Mouse (Mus musculus) urinary bladder, postnatal 0 days (tissue): ENCODE measurements around the gene Cptp. TPM values are rescaled to one million over a fixed set of nuclear protein-coding genes. Genes with fewer than 3 reads are reported as not detected.

ENCODE experiments used
- microRNA-seq: library from miRNA; unstranded; fragments of <30 nt; microRNA quantifications from one replicate; pipeline ENCODE4, GENCODE M21; 2016
- polyA plus RNA-seq: library from polyadenylated mRNA; unstranded; fragments of >200 nt; fragmentation: Nextera tagmentation; extraction: Ambion mirVana; gene quantifications from 2 replicates; pipeline ENCODE4 v1.2.1, GENCODE M21; 2015

The Cptp gene
- 11.3 and 12.5 TPM in 2 replicates for polyA plus RNA-seq

DNA sequence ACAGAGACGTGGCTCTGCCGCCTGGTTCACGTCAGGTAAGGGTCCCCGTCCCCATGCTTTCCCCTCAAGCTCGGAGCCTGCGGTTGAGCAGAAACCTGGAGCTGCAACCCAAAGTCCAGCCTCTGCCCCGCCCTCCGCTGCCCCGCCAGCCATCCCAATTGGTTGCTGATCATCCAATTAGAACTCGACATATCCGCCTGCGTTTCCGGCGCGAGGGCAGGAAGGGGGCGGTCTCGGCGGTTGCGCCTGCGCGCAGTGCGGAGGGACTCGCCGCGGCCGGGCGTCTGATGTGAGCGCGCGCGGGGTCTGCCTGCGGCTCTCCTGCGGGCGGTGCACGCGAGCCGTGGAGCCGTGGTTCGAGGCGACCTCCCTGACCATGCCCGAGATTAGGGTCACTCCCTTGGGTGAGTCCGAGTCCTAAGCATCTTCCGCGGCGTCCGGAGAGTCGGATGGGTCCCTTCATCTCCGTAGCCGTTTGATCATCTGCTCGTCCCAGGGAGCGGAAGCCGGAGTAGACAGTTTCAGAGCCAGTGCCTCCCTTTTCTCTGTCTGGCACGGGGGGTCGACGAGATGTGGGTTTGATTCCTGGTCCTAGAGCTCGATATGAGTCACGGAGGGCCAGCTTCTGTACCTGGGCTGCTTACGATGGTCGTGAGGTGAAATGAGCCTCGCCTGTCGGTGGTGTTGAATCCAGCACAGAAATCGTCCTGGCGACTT is at the start of gene Cptp, which contains the start of gene Ints11:
Gene Cptp, minus strand, starts transcription at position 124 of the 717 bp plus-strand sequence.
Gene Ints11, plus strand, starts transcription at position 230 of the 717 bp plus-strand sequence.

DNA sequence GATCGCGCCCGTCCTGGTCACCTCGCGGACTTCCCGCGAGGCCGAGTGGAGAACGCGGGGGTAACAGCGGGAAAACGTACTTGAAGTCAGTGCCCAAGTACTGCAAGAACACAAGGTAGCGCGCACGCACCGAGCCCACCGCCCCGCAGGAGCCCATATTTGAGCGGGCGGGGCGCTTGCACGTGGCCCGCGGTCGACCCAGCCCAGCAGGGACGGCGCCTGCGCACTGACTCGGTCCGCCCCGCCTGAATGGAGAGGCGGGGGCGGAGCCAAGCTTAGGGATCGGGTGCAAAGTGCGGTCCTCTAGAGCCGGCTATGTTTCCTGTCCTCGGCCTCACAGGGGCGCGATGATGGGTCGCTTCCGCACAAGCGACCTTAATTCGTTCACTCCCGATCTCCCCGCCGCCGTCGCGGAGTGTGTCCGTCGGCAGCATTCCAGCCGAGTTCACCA is 22.3 kb upstream of the Cptp start, which contains the start of the genes Pusl1 and Acap3:
Gene Pusl1, minus strand, starts transcription at position 231 of the 451 bp plus-strand sequence.
Gene Acap3, plus strand, starts transcription at position 272 of the 451 bp plus-strand sequence.

DNA sequence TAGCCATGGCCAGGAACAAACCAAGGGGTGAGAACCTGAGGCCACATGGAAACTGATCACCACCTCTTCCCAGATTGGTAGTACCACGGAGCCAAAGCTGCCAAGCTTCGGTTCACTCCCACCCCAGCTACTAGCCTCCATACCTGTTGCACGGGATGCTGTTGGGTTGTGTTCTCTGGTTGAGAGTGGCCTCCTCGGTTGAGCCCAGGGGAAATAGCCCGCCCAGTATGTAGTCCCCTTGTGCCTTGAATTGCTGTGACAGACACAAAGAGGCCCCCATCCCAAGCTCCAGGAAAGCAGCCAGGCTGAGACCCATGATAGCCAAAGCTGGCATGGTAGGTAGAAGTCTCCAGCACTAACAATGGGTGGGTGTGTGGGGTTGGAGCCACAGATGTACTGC is 6.2 kb downstream of the Cptp start, which contains the start of gene Tas1r3:
Gene Tas1r3, minus strand, starts transcription at position 362 of the 400 bp plus-strand sequence.

DNA sequence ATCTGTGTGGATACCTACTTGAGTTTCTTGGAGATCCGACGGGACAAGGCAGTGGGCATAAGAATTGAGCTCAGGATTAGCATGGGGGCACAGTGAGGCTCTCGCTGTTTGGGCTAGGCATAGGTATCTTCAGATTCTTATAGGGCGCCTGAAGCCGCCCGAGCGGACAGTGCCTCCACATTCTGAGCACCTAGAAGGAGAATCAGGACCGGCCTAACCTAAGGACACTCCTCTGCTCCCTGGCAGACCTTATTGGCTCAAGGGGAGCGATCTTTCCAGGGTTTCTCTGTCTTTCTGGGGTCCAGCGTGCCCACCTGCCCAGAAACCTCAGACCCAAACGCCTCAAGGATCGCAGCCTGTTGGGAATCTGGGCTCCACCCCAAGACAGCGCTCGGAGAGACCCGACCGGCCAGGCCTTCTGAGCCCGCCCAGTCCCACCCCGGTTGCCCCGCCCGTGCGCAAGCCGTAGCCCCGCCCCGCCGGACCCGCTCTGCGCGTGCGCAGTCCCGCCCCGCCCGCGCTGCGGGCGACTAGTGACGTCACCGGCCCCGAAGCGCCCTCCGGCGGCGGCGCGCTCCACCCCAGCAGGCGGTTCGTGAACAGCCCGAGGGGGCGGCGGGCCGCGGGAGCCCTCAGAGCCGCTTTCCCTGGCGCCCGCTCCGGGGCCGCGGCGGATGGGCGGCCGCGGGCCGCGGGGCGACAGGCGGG is 22.2 kb downstream of the Cptp start, which contains the start of gene Dvl1:
Gene Dvl1, plus strand, starts transcription at position 532 of the 708 bp plus-strand sequence.

DNA sequence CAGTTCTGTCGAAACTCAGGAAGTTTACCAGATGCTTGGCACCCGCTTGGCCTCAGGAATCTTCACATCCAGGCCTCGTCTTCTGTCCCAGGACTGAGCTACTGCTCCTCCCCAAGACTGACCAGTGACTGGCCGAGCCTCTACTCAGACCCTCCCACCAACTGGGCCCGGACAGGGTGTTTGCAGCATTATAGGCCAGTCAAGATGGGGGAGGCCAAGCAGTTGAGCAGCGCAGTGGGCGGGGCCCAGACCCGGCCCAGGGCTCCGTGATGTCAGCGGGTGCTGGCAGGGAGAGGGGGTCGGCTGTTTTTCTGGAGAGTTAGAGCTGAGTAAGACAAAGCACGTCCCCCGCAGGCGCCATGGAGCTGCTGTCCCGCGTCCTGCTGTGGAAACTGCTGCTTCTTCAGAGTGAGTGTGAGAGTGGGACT is 29.7 kb downstream of the Cptp start, which contains the start of gene Mxra8:
Gene Mxra8, plus strand, starts transcription at position 198 of the 428 bp plus-strand sequence.

DNA sequence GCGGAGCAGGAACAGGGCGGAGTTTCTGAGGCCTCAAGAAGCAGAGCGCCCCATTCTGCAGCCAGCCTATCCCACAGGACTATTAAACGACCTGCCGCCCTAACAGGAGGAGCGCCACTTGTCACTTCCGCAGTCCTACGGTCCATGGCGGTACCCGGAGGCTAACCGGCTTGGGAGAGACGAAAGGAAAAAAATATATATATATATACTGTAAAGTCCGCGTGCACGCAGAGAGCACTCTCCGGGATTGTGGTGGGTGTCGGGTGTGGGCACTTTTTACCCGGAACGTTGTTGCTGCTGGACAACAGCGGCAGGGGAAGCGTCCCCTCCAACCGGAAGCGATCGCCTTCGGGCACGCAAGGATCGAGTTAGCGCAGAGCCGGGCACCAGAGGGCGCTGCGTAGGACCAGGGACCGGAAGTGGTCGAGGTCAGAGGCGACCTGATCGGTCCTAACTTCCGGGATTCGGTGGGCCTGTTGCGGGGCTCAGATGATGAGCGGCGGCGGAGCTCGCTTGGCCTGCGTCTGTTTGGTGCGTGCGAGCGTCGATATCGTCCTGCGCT is 38.0 kb downstream of the Cptp start, which contains the start of gene Aurkaip1:
Gene Aurkaip1, plus strand, starts transcription at position 68 of the 562 bp plus-strand sequence.

Small RNA genes within 50 kb of the gene (microRNA-seq; reads per million reads assigned to microRNA genes)
- not detected for gene Gm22991

Other genes starting within 250 kb of the Cptp start
- 45.0 and 53.4 TPM in 2 replicates for gene Cdk11b, start 244.6 kb downstream of the Cptp start, polyA plus RNA-seq
- gene Gm10563, start 224.0 kb downstream of the Cptp start, polyA plus RNA-seq = not detected in 2 replicates
- gene Mmp23, start 216.1 kb downstream of the Cptp start, polyA plus RNA-seq = 143 and 158 TPM in 2 replicates
- gene Mib2, start 200.2 kb downstream of the Cptp start, polyA plus RNA-seq = 10.8 and 11.4 TPM in 2 replicates
- 10.4 and 10.8 TPM in 2 replicates for gene Fndc10, start 175.1 kb downstream of the Cptp start, polyA plus RNA-seq
- gene Ssu72, start 164.6 kb downstream of the Cptp start, polyA plus RNA-seq = 133 and 144 TPM in 2 replicates
- 0.35 and 0.58 TPM in 2 replicates for gene Tmem240, start 134.6 kb downstream of the Cptp start, polyA plus RNA-seq
- gene Atad3a, start 108.3 kb downstream of the Cptp start, polyA plus RNA-seq = 43.9 and 46.1 TPM in 2 replicates
- 47.5 and 51.7 TPM in 2 replicates for gene Vwa1, start 94.7 kb downstream of the Cptp start, polyA plus RNA-seq
- 0.40 and 0.45 TPM in 2 replicates for gene Tmem88b, start 83.6 kb downstream of the Cptp start, polyA plus RNA-seq
- 0.16 and 0.24 TPM in 2 replicates for gene Ankrd65, start 79.0 kb downstream of the Cptp start, polyA plus RNA-seq
- 437 and 466 TPM in 2 replicates for gene Mrpl20, start 66.6 kb downstream of the Cptp start, polyA plus RNA-seq
- gene Ccnl2, start 57.0 kb downstream of the Cptp start, polyA plus RNA-seq = 104 and 106 TPM in 2 replicates
- gene Aurkaip1, start 38.2 kb downstream of the Cptp start, polyA plus RNA-seq = 119 and 125 TPM in 2 replicates
- gene Mxra8, start 29.8 kb downstream of the Cptp start, polyA plus RNA-seq = 126 and 133 TPM in 2 replicates
- gene Dvl1, start 22.0 kb downstream of the Cptp start, polyA plus RNA-seq = 5.5 and 8.2 TPM in 2 replicates
- 0.12 and 0.15 TPM in 2 replicates for gene Tas1r3, start 6.1 kb downstream of the Cptp start, polyA plus RNA-seq
- gene Ints11, start 106 bp upstream of the Cptp start, polyA plus RNA-seq = 27.6 and 27.8 TPM in 2 replicates
- gene Pusl1, start 22.3 kb upstream of the Cptp start, polyA plus RNA-seq = 37.0 and 40.7 TPM in 2 replicates
- gene Acap3, start 22.4 kb upstream of the Cptp start, polyA plus RNA-seq = 9.9 and 10.4 TPM in 2 replicates
- gene Ube2j2, start 74.4 kb upstream of the Cptp start, polyA plus RNA-seq = 69.0 and 72.3 TPM in 2 replicates
- 32.4 and 35.1 TPM in 2 replicates for gene C1qtnf12, start 92.9 kb upstream of the Cptp start, polyA plus RNA-seq
- gene B3galt6, start 123.2 kb upstream of the Cptp start, polyA plus RNA-seq = 9.5 and 10.8 TPM in 2 replicates
- 117 and 120 TPM in 2 replicates for gene Sdf4, start 123.4 kb upstream of the Cptp start, polyA plus RNA-seq
- 0.46 and 0.61 TPM in 2 replicates for gene Tnfrsf4, start 144.4 kb upstream of the Cptp start, polyA plus RNA-seq
- 1.2 and 1.8 TPM in 2 replicates for gene Tnfrsf18, start 156.7 kb upstream of the Cptp start, polyA plus RNA-seq
- gene Ttll10, start 190.0 kb upstream of the Cptp start, polyA plus RNA-seq = 1.7 and 2.4 TPM in 2 replicates
- 5.8 and 6.9 TPM in 2 replicates for gene 9430015G10Rik, start 240.5 kb upstream of the Cptp start, polyA plus RNA-seq